Mouse (Mus musculus): ENCODE results near the gene Dnajb7. TPM values are rescaled to one million over a fixed set of nuclear protein-coding genes. Genes with fewer than 3 reads are reported as not detected.

Dnajb7 gene
- polyA plus RNA-seq, 1 experiment from 2014 or later = 2.2 TPM

GRCm38 (mm10) chr15:81399638-81400315 is 8.3 kb downstream of the Dnajb7 start, which contains the start of the genes St13 and Xpnpep3:
TSS of gene St13 (minus strand) at chr15:81400077.
TSS of gene Xpnpep3 (plus strand) at chr15:81400138.
- Histone ChIP-seq H3K27me3 (no peaks in the 10 kb centered on the region), H3K9me3 (replicated peaks) (no peaks in the 10 kb centered on the region), H3K9ac (peak within 1 kb of the TSS; percentile 93), H3K4me2 (peak within 1 kb of the TSS; percentile 73), H3K4me1 (peaks cover 34% of the 10 kb centered on the region), H3K36me3 (ENCODE audit: poor library complexity, severe bottlenecking) (no peaks in the 10 kb centered on the region), H3K27ac (peak within 1 kb of the TSS; percentile 94), H3K4me3 (peak within 1 kb of the TSS; percentile 89)
- ATAC-seq = peak; percentile 98
- WGBS = under 1% methylated on average over 50 of the region's 50 CpGs

- no peak for ATAC-seq
- H3K36me3 ChIP-seq (ENCODE audit: poor library complexity, severe bottlenecking) = no peaks in the 10 kb centered on the region
- under 1% methylated on average over 21 of the region's 21 CpGs for WGBS
- H3K4me1 ChIP-seq = peaks cover 34% of the 10 kb centered on the region
- peak overlapping the region; percentile 94 for H3K27ac ChIP-seq
- no peaks in the 10 kb centered on the region for H3K9me3 ChIP-seq (replicated peaks)
- H3K9ac ChIP-seq = peak overlapping the region; percentile 93
- peak overlapping the region; percentile 73 for H3K4me2 ChIP-seq
- peak overlapping the region; percentile 89 for H3K4me3 ChIP-seq
- H3K27me3 ChIP-seq = no peaks in the 10 kb centered on the region
Observed at GRCm38 (mm10) chr15:81399297-81399637, 8.8 kb downstream of the Dnajb7 start.

- H3K9me3 ChIP-seq (replicated peaks) = no peaks in the 10 kb centered on the region
- H3K4me2 ChIP-seq = peak overlapping the region; percentile 73
- H3K9ac ChIP-seq = peak overlapping the region; percentile 93
- H3K4me1 ChIP-seq = peaks cover 34% of the 10 kb centered on the region
- peak overlapping the region; percentile 89 for H3K4me3 ChIP-seq
- H3K27ac ChIP-seq = no peak overlapping the region
- H3K27me3 ChIP-seq = no peaks in the 10 kb centered on the region
- ATAC-seq = no peak
- no peaks in the 10 kb centered on the region for H3K36me3 ChIP-seq (ENCODE audit: poor library complexity, severe bottlenecking)
Observed at GRCm38 (mm10) chr15:81398189-81398588, 9.9 kb downstream of the Dnajb7 start.

GRCm38 (mm10) chr15:81394211-81394915 is 13.7 kb downstream of the Dnajb7 start:
- ATAC-seq = no peak
- WGBS = 91% methylated on average over 8 of the region's 8 CpGs
- no peak overlapping the region for H3K9ac ChIP-seq
- no peaks in the 10 kb centered on the region for H3K27me3 ChIP-seq
- H3K27ac ChIP-seq = no peak overlapping the region
- H3K9me3 ChIP-seq (replicated peaks) = no peaks in the 10 kb centered on the region
- H3K4me3 ChIP-seq = no peak overlapping the region
- peaks cover 24% of the 10 kb centered on the region for H3K4me1 ChIP-seq
- peaks cover 24% of the 10 kb centered on the region for H3K36me3 ChIP-seq (ENCODE audit: poor library complexity, severe bottlenecking)
- H3K4me2 ChIP-seq = no peak overlapping the region

- H3K4me2 ChIP-seq = no peak overlapping the region
- no peaks in the 10 kb centered on the region for H3K27me3 ChIP-seq
- no peak overlapping the region for H3K4me3 ChIP-seq
- no peak overlapping the region for H3K27ac ChIP-seq
- H3K36me3 ChIP-seq (ENCODE audit: poor library complexity, severe bottlenecking) = peaks cover 37% of the 10 kb centered on the region
- no peaks in the 10 kb centered on the region for H3K9me3 ChIP-seq (replicated peaks)
- H3K4me1 ChIP-seq = peaks cover 14% of the 10 kb centered on the region
- no peak overlapping the region for H3K9ac ChIP-seq
- ATAC-seq = no peak
Observed at GRCm38 (mm10) chr15:81392997-81393396, 15.1 kb downstream of the Dnajb7 start.

- WGBS = 95% methylated on average over 5 of the region's 5 CpGs
- H3K9ac ChIP-seq = no peak overlapping the region
- H3K9me3 ChIP-seq (replicated peaks) = no peaks in the 10 kb centered on the region
- H3K36me3 ChIP-seq (ENCODE audit: poor library complexity, severe bottlenecking) = peaks cover 94% of the 10 kb centered on the region
- no peaks in the 10 kb centered on the region for H3K27me3 ChIP-seq
- no peak overlapping the region for H3K4me3 ChIP-seq
- no peak for ATAC-seq
- no peak overlapping the region for H3K27ac ChIP-seq
- H3K4me2 ChIP-seq = no peak overlapping the region
- no peaks in the 10 kb centered on the region for H3K4me1 ChIP-seq
Observed at GRCm38 (mm10) chr15:81386327-81386726, 21.8 kb downstream of the Dnajb7 start.

- H3K36me3 ChIP-seq (ENCODE audit: poor library complexity, severe bottlenecking) = peaks cover 83% of the 10 kb centered on the region
- H3K27ac ChIP-seq = no peak overlapping the region
- H3K4me3 ChIP-seq = no peak overlapping the region
- WGBS = 94% methylated on average over 2 of the region's 2 CpGs
- no peaks in the 10 kb centered on the region for H3K27me3 ChIP-seq
- H3K9me3 ChIP-seq (replicated peaks) = no peaks in the 10 kb centered on the region
- H3K4me2 ChIP-seq = no peak overlapping the region
- ATAC-seq = no peak
- no peak overlapping the region for H3K9ac ChIP-seq
- no peaks in the 10 kb centered on the region for H3K4me1 ChIP-seq
Observed at GRCm38 (mm10) chr15:81378845-81379244, 29.3 kb downstream of the Dnajb7 start.

GRCm38 (mm10) chr15:81374621-81375020 is 33.5 kb downstream of the Dnajb7 start:
- H3K27me3 ChIP-seq = no peaks in the 10 kb centered on the region
- no peak overlapping the region for H3K4me3 ChIP-seq
- H3K36me3 ChIP-seq (ENCODE audit: poor library complexity, severe bottlenecking) = peaks cover 83% of the 10 kb centered on the region
- no peak overlapping the region for H3K27ac ChIP-seq
- H3K9me3 ChIP-seq (replicated peaks) = no peaks in the 10 kb centered on the region
- no peaks in the 10 kb centered on the region for H3K4me1 ChIP-seq
- H3K4me2 ChIP-seq = no peak overlapping the region
- no peak for ATAC-seq
- no peak overlapping the region for H3K9ac ChIP-seq
- 95% methylated on average over 11 of the region's 11 CpGs for WGBS

GRCm38 (mm10) chr15:81370356-81370755 is 37.7 kb downstream of the Dnajb7 start:
- no peaks in the 10 kb centered on the region for H3K4me1 ChIP-seq

GRCm38 (mm10) chr15:81368601-81369000 is 39.5 kb downstream of the Dnajb7 start:
- no peak overlapping the region for H3K4me2 ChIP-seq
- H3K27me3 ChIP-seq = no peaks in the 10 kb centered on the region
- no peaks in the 10 kb centered on the region for H3K4me1 ChIP-seq
- H3K9ac ChIP-seq = no peak overlapping the region
- ATAC-seq = no peak
- H3K27ac ChIP-seq = no peak overlapping the region
- WGBS = 96% methylated on average over 1 of the region's 1 CpGs
- H3K9me3 ChIP-seq (replicated peaks) = no peaks in the 10 kb centered on the region
- H3K4me3 ChIP-seq = no peak overlapping the region
- peaks cover 95% of the 10 kb centered on the region for H3K36me3 ChIP-seq (ENCODE audit: poor library complexity, severe bottlenecking)

More at GRCm38 (mm10) chr15:81370356-81370755, 37.7 kb downstream of the Dnajb7 start:
- H3K9me3 ChIP-seq (replicated peaks) = no peaks in the 10 kb centered on the region
- no peak overlapping the region for H3K4me3 ChIP-seq
- no peak overlapping the region for H3K4me2 ChIP-seq
- no peak overlapping the region for H3K9ac ChIP-seq
- no peaks in the 10 kb centered on the region for H3K27me3 ChIP-seq
- peaks cover 91% of the 10 kb centered on the region for H3K36me3 ChIP-seq (ENCODE audit: poor library complexity, severe bottlenecking)
- WGBS = 26% methylated on average over 1 of the region's 1 CpGs
- H3K27ac ChIP-seq = no peak overlapping the region
- no peak for ATAC-seq

- Histone ChIP-seq H3K36me3 (ENCODE audit: poor library complexity, severe bottlenecking) (peaks cover 81% of the 10 kb centered on the region), H3K27ac (no peak overlapping the region), H3K27me3 (no peaks in the 10 kb centered on the region), H3K4me1 (0 out of 2 replicates have a peak, but pooled peaks cover 5% of the 10 kb centered on the region), H3K9ac (no peak overlapping the region), H3K4me3 (no peak overlapping the region), H3K9me3 (replicated peaks) (no peaks in the 10 kb centered on the region), H3K4me2 (no peak overlapping the region)
- ATAC-seq = no peak
- WGBS = 90% methylated on average over 4 of the region's 4 CpGs
Observed at GRCm38 (mm10) chr15:81366241-81366640, 41.9 kb downstream of the Dnajb7 start.

- H3K36me3 ChIP-seq (ENCODE audit: poor library complexity, severe bottlenecking) = peaks cover 72% of the 10 kb centered on the region
- no peak for ATAC-seq
- 90% methylated on average over 8 of the region's 8 CpGs for WGBS
Observed at GRCm38 (mm10) chr15:81365246-81365645, 42.9 kb downstream of the Dnajb7 start.

More at GRCm38 (mm10) chr15:81365246-81365645, 42.9 kb downstream of the Dnajb7 start:
- Histone ChIP-seq H3K4me3 (no peak overlapping the region), H3K27me3 (no peaks in the 10 kb centered on the region), H3K4me2 (no peak overlapping the region), H3K9ac (no peak overlapping the region), H3K27ac (no peak overlapping the region), H3K4me1 (peaks cover 10% of the 10 kb centered on the region), H3K9me3 (replicated peaks) (no peaks in the 10 kb centered on the region)
